Mouse (Mus musculus) brown adipose tissue, adult 24 weeks (tissue): ENCODE data around the gene Ripply3. TPM values are rescaled to one million over a fixed set of nuclear protein-coding genes. Genes with fewer than 3 reads are reported as not detected.
"Not testable (repeated sequence)": the region's sequence is repeated elsewhere in the genome, so short reads cannot be mapped to it uniquely, and the experiment has no call there.

Experiments
- H3K27ac ChIP-seq: fragments of 200-500 bp; replicated peaks from 2 replicates; pipeline ENCODE4 v1.5.1; 2012; ENCODE audit warnings: low read depth, mild to moderate bottlenecking, low read length
- H3K4me1 ChIP-seq: fragments of 200-500 bp; 2 replicates; pipeline ENCODE4 v1.6.1; 2012; ENCODE audit warnings: low read length, mixed read lengths; ENCODE audit not compliant: control insufficient read depth, insufficient read depth, insufficient read length
- H3K4me3 ChIP-seq: fragments of 200-500 bp; 2 replicates; pipeline ENCODE4 v1.5.1; 2012; ENCODE audit warnings: low read depth, mild to moderate bottlenecking, low read length, moderate library complexity; ENCODE audit not compliant: insufficient read depth
- polyA plus RNA-seq: library from polyadenylated mRNA; stranded (reverse); fragments of >200 nt; gene quantifications from 2 replicates; pipeline ENCODE4 v1.2.4, GENCODE M21; 2012; ENCODE audit not compliant: missing spikeins, insufficient read depth, insufficient read length

Gene Ripply3
- polyA plus RNA-seq, 1 experiment: 1.3 TPM

- H3K4me3 ChIP-seq: no peak overlapping the region
- H3K27ac ChIP-seq: no peak overlapping the region
- no peaks in the 10 kb centered on the region for H3K4me1 ChIP-seq
Measured at GRCm38 (mm10) chr16:94331233-94331885, 3.1 kb downstream of the Ripply3 start.

- no peak overlapping the region for H3K4me3 ChIP-seq
- H3K4me1 ChIP-seq: no peaks in the 10 kb centered on the region
- H3K27ac ChIP-seq: no peak overlapping the region
Measured at GRCm38 (mm10) chr16:94331886-94332252, 3.6 kb downstream of the Ripply3 start.

GRCm38 (mm10) chr16:94335656-94336055 lies 7.4 kb downstream of the Ripply3 start:
- no peak overlapping the region for H3K4me3 ChIP-seq
- H3K4me1 ChIP-seq: no peaks in the 10 kb centered on the region
- no peak overlapping the region for H3K27ac ChIP-seq

GRCm38 (mm10) chr16:94339164-94340160 lies 11.2 kb downstream of the Ripply3 start:
- not testable (repeated sequence) for H3K4me3 ChIP-seq, H3K4me1 ChIP-seq

GRCm38 (mm10) chr16:94345733-94346132 lies 17.5 kb downstream of the Ripply3 start:
- Histone ChIP-seq H3K27ac (no peak overlapping the region), H3K4me1 (no peaks in the 10 kb centered on the region), H3K4me3 (no peak overlapping the region)

More at GRCm38 (mm10) chr16:94339164-94340160, 11.2 kb downstream of the Ripply3 start:
- H3K27ac ChIP-seq: not testable (repeated sequence)

GRCm38 (mm10) chr16:94347080-94347731 lies 19.0 kb downstream of the Ripply3 start:
- Histone ChIP-seq H3K4me1 (no peaks in the 10 kb centered on the region), H3K27ac (no peak overlapping the region), H3K4me3 (no peak overlapping the region)

- Histone ChIP-seq H3K4me1 (no peaks in the 10 kb centered on the region), H3K4me3 (no peak overlapping the region)
Measured at GRCm38 (mm10) chr16:94348779-94349178, 20.6 kb downstream of the Ripply3 start.

GRCm38 (mm10) chr16:94349588-94350286 lies 21.5 kb downstream of the Ripply3 start:
- H3K4me3 ChIP-seq: no peak overlapping the region
- no peak overlapping the region for H3K27ac ChIP-seq

More at GRCm38 (mm10) chr16:94348779-94349178, 20.6 kb downstream of the Ripply3 start:
- H3K27ac ChIP-seq: no peak overlapping the region

GRCm38 (mm10) chr16:94350287-94350677 lies 22.1 kb downstream of the Ripply3 start:
- Histone ChIP-seq H3K27ac (no peak overlapping the region), H3K4me3 (no peak overlapping the region), H3K4me1 (no peaks in the 10 kb centered on the region)

More at GRCm38 (mm10) chr16:94349588-94350286, 21.5 kb downstream of the Ripply3 start:
- H3K4me1 ChIP-seq: no peaks in the 10 kb centered on the region

GRCm38 (mm10) chr16:94354450-94354849 lies 26.2 kb downstream of the Ripply3 start:
- Histone ChIP-seq H3K4me1 (no peaks in the 10 kb centered on the region), H3K27ac (no peak overlapping the region)

GRCm38 (mm10) chr16:94356046-94356445 lies 27.8 kb downstream of the Ripply3 start:
- no peaks in the 10 kb centered on the region for H3K4me1 ChIP-seq
- no peak overlapping the region for H3K4me3 ChIP-seq
- no peak overlapping the region for H3K27ac ChIP-seq

More at GRCm38 (mm10) chr16:94354450-94354849, 26.2 kb downstream of the Ripply3 start:
- H3K4me3 ChIP-seq: no peak overlapping the region

- Histone ChIP-seq H3K27ac (no peak overlapping the region), H3K4me1 (no peaks in the 10 kb centered on the region), H3K4me3 (no peak overlapping the region)
Measured at GRCm38 (mm10) chr16:94356776-94357494, 28.7 kb downstream of the Ripply3 start.

- Histone ChIP-seq H3K27ac (no peak overlapping the region), H3K4me3 (no peak overlapping the region), H3K4me1 (no peaks in the 10 kb centered on the region)
Measured at GRCm38 (mm10) chr16:94358091-94358490, 29.9 kb downstream of the Ripply3 start.
